In genomic region chr17:85995727-85996126, GRCm38 (mm10) we compare ENCODE assay signal across 9 mouse cellular contexts.
DNase-seq lines count a peak whose midpoint lies in the region; ATAC-seq and TF ChIP-seq lines count a peak whose summit lies in the region.
"Had no signal": no experiment of that assay in that cellular context is flagged by ENCODE, and none has a peak within 500 bp of the region (broad histone marks: within the 10 kb centered on the region; RNA-seq: fewer than 3 reads in every experiment).

No protein-coding gene starts in this region.

- no peak overlapping the region for H3K4me3 ChIP-seq in forebrain, embryonic 10.5 days
- H3K4me3 ChIP-seq in forebrain, embryonic 12.5 days (replicated peaks), result no peak overlapping the region
- H3K4me3 ChIP-seq in limb, embryonic 14.5 days (replicated peaks; ENCODE audit: low read length), result no peak overlapping the region

- ATAC-seq in forebrain, embryonic 12.5 days (ENCODE audit: low FRiP score), result no peak
- ATAC-seq in limb, embryonic 14.5 days (ENCODE audit: low FRiP score, low read depth), result peak; percentile 65; the same call in 1 of the 2 replicates
- ATAC-seq in erythroid progenitor cell, adult 5-6 weeks (replicated peaks; ENCODE audit: low FRiP score, poor library complexity, severe bottlenecking), result no peak

- H3K4me2 ChIP-seq in forebrain, embryonic 12.5 days, result no peak overlapping the region
- H3K4me2 ChIP-seq in limb, embryonic 14.5 days (replicated peaks; ENCODE audit: low read depth, low read length, severe bottlenecking), result no peak overlapping the region

- intact Hi-C loops in heart, postnatal 36 days (cut with DNase I), result no loop called here

- DNase-seq in forebrain, embryonic 10.5 days (ENCODE audit: extremely low spot score, low spot score), result peak; percentile 6
- DNase-seq in adrenal gland, postnatal 14 days, result peak; percentile 81
- peak; percentile 22 to 63 for DNase-seq in frontal cortex, postnatal 10 days (ENCODE audit: low spot score in 2 of 2)
- peak; percentile 72 to 76 for DNase-seq in heart, postnatal 36 days
- peak; percentile 89 for DNase-seq in limb, embryonic 14.5 days (ENCODE audit: low spot score)
- DNase-seq in right cerebral cortex, postnatal 4 days, result peak; percentile 78

- WGBS in forebrain, embryonic 10.5 days, result 90% methylated on average over 2 of the region's 2 CpGs
- WGBS in forebrain, embryonic 12.5 days, result 77% methylated on average over 2 of the region's 2 CpGs
- WGBS in limb, embryonic 14.5 days, result 52% methylated on average over 2 of the region's 2 CpGs

- no peaks in the 10 kb centered on the region for H3K4me1 ChIP-seq in forebrain, embryonic 10.5 days
- H3K4me1 ChIP-seq in forebrain, embryonic 12.5 days, result no peaks in the 10 kb centered on the region
- 0 out of 2 replicates have a peak, but pooled peaks cover 11% of the 10 kb centered on the region for H3K4me1 ChIP-seq in limb, embryonic 14.5 days (ENCODE audit: control insufficient read depth, insufficient read depth, low read length)

- no peaks in the 10 kb centered on the region for H3K27me3 ChIP-seq in forebrain, embryonic 10.5 days (ENCODE audit: poor library complexity, severe bottlenecking)
- no peaks in the 10 kb centered on the region for H3K27me3 ChIP-seq in forebrain, embryonic 12.5 days
- H3K27me3 ChIP-seq in limb, embryonic 14.5 days (ENCODE audit: control insufficient read depth, insufficient read depth, low read length), result no peaks in the 10 kb centered on the region

- peaks cover 9% of the 10 kb centered on the region; the same call in 1 of the 2 replicates for H3K9me3 ChIP-seq in forebrain, embryonic 10.5 days
- H3K9me3 ChIP-seq in forebrain, embryonic 12.5 days, result no peaks in the 10 kb centered on the region
- H3K9me3 ChIP-seq in limb, embryonic 14.5 days (ENCODE audit: control insufficient read depth, low read length), result no peaks in the 10 kb centered on the region

- no peak for TF ChIP-seq POLR2A in limb, embryonic 14.5 days (IDR thresholded peaks at IDR 0.05; ENCODE audit: borderline replicate concordance, extremely low read depth, insufficient read depth, insufficient read length)

- H3K9ac ChIP-seq in forebrain, embryonic 12.5 days, result no peak overlapping the region
- no peak overlapping the region for H3K9ac ChIP-seq in limb, embryonic 14.5 days (ENCODE audit: low read depth, low read length, severe bottlenecking)

- no peak overlapping the region for H3K27ac ChIP-seq in forebrain, embryonic 10.5 days
- no peak overlapping the region for H3K27ac ChIP-seq in forebrain, embryonic 12.5 days
- no peak overlapping the region for H3K27ac ChIP-seq in limb, embryonic 14.5 days (replicated peaks; ENCODE audit: low read depth, low read length)
- H3K27ac ChIP-seq: macrophage had no signal

- peaks cover 56% of the 10 kb centered on the region for H3K36me3 ChIP-seq in forebrain, embryonic 10.5 days (replicated peaks)
- peaks cover 16% of the 10 kb centered on the region for H3K36me3 ChIP-seq in forebrain, embryonic 12.5 days (replicated peaks)
- H3K36me3 ChIP-seq in limb, embryonic 14.5 days (ENCODE audit: control insufficient read depth, insufficient read depth, low read length), result peaks cover 4% of the 10 kb centered on the region; the same call in 1 of the 2 replicates

Comparison
In these comparisons a context has a peak if more than half of its experiments do, and no peak if none do; other contexts are left out.
1. DNase-seq: peak in every context shown above with its lines; median percentile 89 in limb, embryonic 14.5 days; 81 in adrenal gland, postnatal 14 days; 78 in right cerebral cortex, postnatal 4 days; 74 in heart, postnatal 36 days; 42 in frontal cortex, postnatal 10 days; 6 in forebrain, embryonic 10.5 days.